Mouse (Mus musculus): ENCODE data around the gene Gm20388.
A peak's percentile ranks its signal among the peaks of the same experiment; 100 is the strongest.

The Gm20388 gene

GRCm38 (mm10) chr8:120485551-120486476 is 575.2 kb downstream of the Gm20388 start:
- no peak for DNase-seq

- peak in 1 of 2 experiments; percentile 53 for DNase-seq
Measured at GRCm38 (mm10) chr8:120486477-120487376, 576.1 kb downstream of the Gm20388 start.

- DNase-seq = peak in 1 of 2 experiments; percentile 57
Measured at GRCm38 (mm10) chr8:120487377-120487728, 576.7 kb downstream of the Gm20388 start.

- peak in 1 of 2 experiments; percentile 56 for DNase-seq
Measured at GRCm38 (mm10) chr8:120487729-120488510, 577.3 kb downstream of the Gm20388 start.

- peak in 1 of 2 experiments; percentile 65 for DNase-seq
Measured at GRCm38 (mm10) chr8:120488636-120489131, 578.0 kb downstream of the Gm20388 start.

- DNase-seq = peak in 1 of 2 experiments; percentile 64
Measured at GRCm38 (mm10) chr8:120489142-120489754, 578.6 kb downstream of the Gm20388 start.

GRCm38 (mm10) chr8:120489771-120490281 is 579.2 kb downstream of the Gm20388 start:
- peak; percentile 75 for DNase-seq

- DNase-seq = peak in 1 of 2 experiments; percentile 55
Measured at GRCm38 (mm10) chr8:120490354-120491141, 579.9 kb downstream of the Gm20388 start.

- peak in 1 of 2 experiments; percentile 73 for DNase-seq
Measured at GRCm38 (mm10) chr8:120491166-120491793, 580.6 kb downstream of the Gm20388 start.

- peak in 1 of 2 experiments; percentile 46 for DNase-seq
Measured at GRCm38 (mm10) chr8:120492193-120492880, 581.7 kb downstream of the Gm20388 start.

GRCm38 (mm10) chr8:120492881-120493220 is 582.2 kb downstream of the Gm20388 start:
- DNase-seq = no peak

GRCm38 (mm10) chr8:120493508-120494464 is 583.1 kb downstream of the Gm20388 start:
- DNase-seq = no peak

- peak; percentile 94 to 95 for DNase-seq
Measured at GRCm38 (mm10) chr8:120494903-120495302, 584.3 kb downstream of the Gm20388 start.

- no peak for DNase-seq
Measured at GRCm38 (mm10) chr8:120495461-120495860, 584.8 kb downstream of the Gm20388 start.

- no peak for DNase-seq
Measured at GRCm38 (mm10) chr8:120496478-120496877, 585.8 kb downstream of the Gm20388 start.

- DNase-seq = no peak
Measured at GRCm38 (mm10) chr8:120497503-120497946, 586.9 kb downstream of the Gm20388 start.

GRCm38 (mm10) chr8:120498349-120498831 is 587.7 kb downstream of the Gm20388 start:
- no peak for DNase-seq

Data from kidney, adult 8-10 months (tissue).